Mouse (Mus musculus) layer of hippocampus, adult 8-10 months (tissue): ENCODE results near the gene Hipk1. TPM values are rescaled to one million over a fixed set of nuclear protein-coding genes. Genes with fewer than 3 reads are reported as not detected.

ENCODE experiments used
- DNase-seq, 2 experiments: peaks; one replicate each; pipeline ENCODE4 v3.0.0; 2022; ENCODE audit warnings: low spot score in 2 of 2
- total RNA-seq, 4 experiments: library from RNA; stranded (reverse); gene quantifications; 2 replicates each; pipeline ENCODE4 v1.2.4; 2022

Hipk1 gene
- total RNA-seq, 4 experiments from 2014 or later = 115 to 141 (median 129) TPM

- no peak for DNase-seq
Measured at GRCm38 (mm10) chr3:103746711-103747110, 44.7 kb downstream of the Hipk1 start.

GRCm38 (mm10) chr3:103745001-103745770 lies 46.2 kb downstream of the Hipk1 start:
- DNase-seq = no peak

- no peak for DNase-seq
Measured at GRCm38 (mm10) chr3:103743208-103743607, 48.2 kb downstream of the Hipk1 start.

GRCm38 (mm10) chr3:103740342-103740741 lies 51.0 kb downstream of the Hipk1 start:
- no peak for DNase-seq

GRCm38 (mm10) chr3:103739329-103739728 lies 52.0 kb downstream of the Hipk1 start, which contains the start of gene Gm10964:
Gene Gm10964 (plus strand): TSS chr3:103739366.
- DNase-seq = no peak

- peak; percentile 77 to 92 for DNase-seq
Measured at GRCm38 (mm10) chr3:103737778-103738571, 53.4 kb downstream of the Hipk1 start, which contains the start of gene Olfml3. Gene Olfml3 (minus strand): TSS chr3:103738001.

- DNase-seq = no peak
Measured at GRCm38 (mm10) chr3:103737061-103737754, 54.2 kb downstream of the Hipk1 start.

- no peak for DNase-seq
Measured at GRCm38 (mm10) chr3:103735776-103736600, 55.4 kb downstream of the Hipk1 start.

- DNase-seq = no peak
Measured at GRCm38 (mm10) chr3:103734696-103735519, 56.5 kb downstream of the Hipk1 start.

GRCm38 (mm10) chr3:103733799-103734695 lies 57.3 kb downstream of the Hipk1 start:
- peak; percentile 37 to 51 for DNase-seq

GRCm38 (mm10) chr3:103733176-103733575 lies 58.2 kb downstream of the Hipk1 start:
- DNase-seq = no peak

- no peak for DNase-seq
Measured at GRCm38 (mm10) chr3:103732116-103732515, 59.2 kb downstream of the Hipk1 start.

GRCm38 (mm10) chr3:103729850-103730249 lies 61.5 kb downstream of the Hipk1 start:
- no peak for DNase-seq

GRCm38 (mm10) chr3:103727813-103728326 lies 63.5 kb downstream of the Hipk1 start:
- DNase-seq = no peak

GRCm38 (mm10) chr3:103726642-103727041 lies 64.7 kb downstream of the Hipk1 start:
- DNase-seq = no peak

- no peak for DNase-seq
Measured at GRCm38 (mm10) chr3:103724137-103724536, 67.2 kb downstream of the Hipk1 start.

GRCm38 (mm10) chr3:103718728-103719127 lies 72.6 kb downstream of the Hipk1 start:
- DNase-seq = no peak
